Mouse (Mus musculus) mature B cell (primary cell): Measurements from ENCODE around the gene Gm35315.
"Not testable (repeated sequence)": the region's sequence is repeated elsewhere in the genome, so short reads cannot be mapped to it uniquely, and the experiment has no call there.

ENCODE experiments used
- in situ Hi-C: fragments of 300-500 bp; cut with MboI; formaldehyde crosslinking; loops from 2 replicates; pipeline ENCODE4 v1.14.3; 2019

Gm35315 gene

GRCm38 (mm10) chr5:110101716-110102347 lies 7.6 kb upstream of the Gm35315 start:
- in situ Hi-C loops, result loop anchor here (10.0 kb wide), 1 partner anchor 547 kb away; the partner anchor contains the start of gene Crlf2

DNA sequence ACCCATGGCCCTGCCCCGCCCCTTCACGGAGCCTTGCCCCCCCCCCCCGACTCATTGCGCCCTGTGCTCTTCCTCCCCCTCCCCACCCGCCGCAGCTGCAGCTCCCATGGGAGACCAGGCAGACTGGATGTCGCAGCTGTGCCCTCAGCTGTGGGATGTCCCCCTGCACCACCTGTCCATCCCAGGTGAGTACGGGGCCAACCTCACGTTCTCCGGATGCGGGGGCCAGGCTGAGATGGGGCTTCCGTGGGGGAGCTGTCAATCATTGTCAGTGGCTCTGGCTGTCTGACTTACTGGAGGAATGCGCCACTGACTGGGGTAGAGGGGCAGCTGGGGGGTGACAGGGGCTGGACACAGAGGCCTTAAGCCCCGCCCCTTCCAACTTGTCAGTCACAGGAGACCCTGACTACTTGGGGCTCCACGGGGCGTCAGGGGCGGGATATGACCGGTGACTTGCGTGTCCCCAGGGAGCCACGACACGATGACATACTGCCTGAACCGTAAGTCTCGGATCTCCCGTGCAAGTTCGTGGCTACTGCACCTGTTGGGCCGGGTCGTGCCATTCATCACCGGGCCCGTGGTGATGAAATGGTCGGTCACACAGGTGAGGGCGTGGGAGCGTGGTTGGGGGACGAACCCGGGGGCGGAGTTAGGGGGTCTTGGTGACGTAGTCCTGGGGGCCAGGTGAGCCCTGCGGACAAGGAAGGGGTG lies 6.9 kb upstream of the Gm35315 start:
- in situ Hi-C loops, result loop anchor here (10.0 kb wide), 1 partner anchor 546 kb away; the partner anchor contains the start of gene Crlf2

- in situ Hi-C loops, result loop anchor here (10.0 kb wide), 1 partner anchor 545 kb away; the partner anchor contains the start of gene Crlf2
Measured at GRCm38 (mm10) chr5:110099656-110100580, 5.7 kb upstream of the Gm35315 start, which contains the start of gene Plcxd1. Plcxd1 (plus strand) TSS chr5:110099969.

GRCm38 (mm10) chr5:110098991-110099477 lies 4.8 kb upstream of the Gm35315 start:
- in situ Hi-C loops, result no loop called here

- in situ Hi-C loops, result no loop called here
Measured at GRCm38 (mm10) chr5:110094847-110095213, 610 bp upstream of the Gm35315 start.

- in situ Hi-C loops, result no loop called here
Measured at GRCm38 (mm10) chr5:110091546-110091945, 2.7 kb downstream of the Gm35315 start.

DNA sequence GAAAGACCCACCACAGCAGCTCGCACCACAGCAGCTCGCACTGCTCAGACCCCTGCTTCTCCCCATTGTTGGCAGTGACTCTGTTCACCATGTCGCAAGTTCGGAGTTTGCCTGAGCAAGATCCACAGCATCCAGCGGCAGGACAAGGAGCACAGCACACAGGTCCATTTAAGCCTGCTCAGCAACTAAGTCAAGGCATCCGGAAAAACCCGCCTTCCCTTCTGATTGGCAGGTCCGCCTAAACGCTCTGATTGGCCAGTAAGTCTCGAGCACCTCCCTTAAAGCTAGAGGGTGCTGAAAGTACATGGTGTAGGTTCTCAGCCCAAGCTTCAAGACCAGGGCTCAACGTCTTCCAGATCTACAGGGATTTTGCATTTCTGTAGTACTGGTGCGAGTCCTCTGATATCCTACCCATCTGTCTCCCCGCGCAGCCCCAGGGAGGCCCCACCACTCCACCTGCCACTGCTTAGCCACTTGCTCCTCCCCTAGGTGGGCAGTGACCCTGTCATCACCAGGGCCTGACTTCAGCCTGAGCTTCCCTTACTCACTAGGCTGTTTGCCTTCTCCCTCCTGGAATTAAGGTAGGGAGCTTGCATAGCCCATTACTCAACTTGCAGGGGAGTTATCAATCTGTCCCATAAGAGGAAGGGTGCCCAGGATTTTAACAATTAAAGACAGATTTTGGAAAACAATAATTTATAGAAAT lies 7.9 kb downstream of the Gm35315 start:
- in situ Hi-C loops, result no loop called here

GRCm38 (mm10) chr5:110082961-110083360 lies 11.3 kb downstream of the Gm35315 start:
- in situ Hi-C loops, result no loop called here

DNA sequence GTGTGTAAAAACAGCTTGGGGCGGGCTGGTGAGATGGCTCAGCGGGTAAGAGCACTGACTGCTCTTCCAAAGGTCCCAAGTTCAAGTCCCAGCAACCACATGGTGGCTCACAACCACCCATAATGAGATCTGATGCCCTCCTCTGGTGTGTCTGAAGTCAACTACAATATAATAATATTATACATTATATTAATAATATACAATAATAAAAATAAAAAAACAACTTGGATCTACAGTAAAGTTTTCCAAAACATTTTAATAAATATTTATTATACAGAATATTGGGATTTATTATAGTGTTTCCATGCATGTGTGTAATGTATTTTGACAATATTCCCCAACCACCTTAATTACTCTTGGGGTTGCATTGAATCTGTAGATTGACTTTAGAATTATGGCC lies 21.8 kb downstream of the Gm35315 start, which contains the start of gene Gm17655:
Gene Gm17655 (minus strand): TSS at position 101 of the 400 bp plus-strand sequence.
- in situ Hi-C loops, result not testable (repeated sequence)

DNA sequence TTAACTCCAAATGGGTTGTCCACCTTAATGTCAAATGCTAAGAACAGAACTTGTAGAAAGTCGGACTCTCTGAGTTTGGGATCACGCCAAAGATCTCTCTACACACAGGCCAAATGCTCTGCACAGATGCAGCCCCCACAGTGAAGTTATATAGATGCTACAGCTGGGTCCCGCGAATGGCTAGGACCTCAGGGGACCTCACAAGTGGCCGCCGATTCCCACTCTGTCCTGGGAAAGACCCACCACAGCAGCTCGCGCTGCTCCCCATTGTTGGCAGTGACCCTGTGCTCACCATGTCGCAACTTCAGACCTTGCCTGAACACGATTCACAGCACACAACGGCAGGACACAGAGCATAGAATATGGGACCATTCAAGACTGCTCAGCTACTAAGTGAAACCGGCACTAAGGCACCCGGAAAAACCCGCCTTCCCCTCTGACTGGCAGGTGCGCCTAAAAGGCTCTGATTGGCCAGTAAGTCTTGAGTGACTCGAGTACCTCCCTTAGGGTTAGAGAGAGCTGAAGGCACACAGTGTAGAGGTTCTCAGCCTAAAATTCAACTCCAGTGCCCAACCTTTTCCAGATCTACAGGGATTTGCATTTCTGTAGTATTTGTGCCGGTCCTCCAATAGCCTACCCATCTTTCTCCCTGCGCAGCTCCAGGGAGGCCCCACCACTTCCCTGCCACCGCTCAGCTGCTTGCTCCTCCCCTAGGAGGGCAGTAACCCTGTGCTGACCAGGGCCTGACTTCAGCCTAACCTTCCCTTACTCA lies 36.4 kb downstream of the Gm35315 start:
- in situ Hi-C loops, result no loop called here
